Comparison of ENCODE assay signal across 8 mouse cellular contexts in the genomic region with DNA sequence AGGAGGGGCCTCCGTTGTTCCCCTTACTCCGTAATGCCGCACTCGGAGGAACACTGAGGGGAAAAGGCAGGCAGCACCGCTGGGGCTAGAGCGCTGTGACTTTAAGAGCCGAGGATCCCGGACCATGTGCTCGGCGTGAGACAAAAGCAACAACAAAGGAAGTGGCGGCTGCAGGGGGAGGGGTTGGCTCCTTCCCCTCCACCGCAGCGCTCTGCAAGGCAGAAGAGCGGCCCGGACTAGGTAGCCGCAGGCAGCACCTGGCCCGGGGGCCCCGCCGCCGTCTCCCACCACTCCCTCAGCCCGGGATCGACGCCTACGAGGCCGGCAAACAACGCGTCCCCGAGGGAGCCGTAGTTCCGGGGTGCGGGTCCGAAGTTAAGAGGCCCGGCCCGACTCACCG. TPM values are rescaled to one million over a fixed set of nuclear protein-coding genes. Genes with fewer than 3 reads are reported as not detected.
DNase-seq lines count a peak whose midpoint lies in the region; ATAC-seq and TF ChIP-seq lines count a peak whose summit lies in the region.

No protein-coding gene starts in this region.

- H3K27ac ChIP-seq in ES-Bruce4 (ENCODE audit: insufficient read depth, low read length), result peak overlapping the region; percentile 83
- H3K27ac ChIP-seq in forebrain, postnatal 0 days (ENCODE audit: low read depth, low read length), result peak overlapping the region; percentile 99
- H3K27ac ChIP-seq in lung, postnatal 0 days (ENCODE audit: low read length), result peak overlapping the region; percentile 98

- peak overlapping the region; percentile 93 for H3K9ac ChIP-seq in ES-Bruce4 (ENCODE audit: low read depth, poor library complexity, severe bottlenecking)
- peak overlapping the region; percentile 99 for H3K9ac ChIP-seq in forebrain, postnatal 0 days
- peak overlapping the region; percentile 73 for H3K9ac ChIP-seq in lung, postnatal 0 days (replicated peaks; ENCODE audit: low read depth)

- ATAC-seq in forebrain, postnatal 0 days, result peak; percentile 71
- peak; percentile 65 for ATAC-seq in lung, postnatal 0 days

- 1% methylated on average over 35 of the region's 35 CpGs for WGBS in forebrain, postnatal 0 days
- under 1% methylated on average over 31 of the region's 35 CpGs for WGBS in lung, postnatal 0 days

- H3K36me3 ChIP-seq in ES-Bruce4 (ENCODE audit: control insufficient read depth, insufficient read depth, low read length, poor library complexity, severe bottlenecking), result peaks cover 21% of the 10 kb centered on the region
- peaks cover 21% of the 10 kb centered on the region for H3K36me3 ChIP-seq in forebrain, postnatal 0 days (ENCODE audit: insufficient read depth)
- peaks cover 21% of the 10 kb centered on the region for H3K36me3 ChIP-seq in lung, postnatal 0 days (ENCODE audit: insufficient read depth, low read length)

- 0 out of 2 replicates have a peak, but pooled peaks have one; percentile 7 for TF ChIP-seq EP300 in ES-Bruce4 (IDR thresholded peaks at IDR 0.05; ENCODE audit: insufficient read depth, low read depth, low read length)
- TF ChIP-seq EP300 in lung, postnatal 0 days (IDR thresholded peaks at IDR 0.05), result no peak

- TF ChIP-seq POLR2A in ES-Bruce4 (IDR thresholded peaks at IDR 0.05; ENCODE audit: insufficient read depth, low read length), result no peak

- H3K4me2 ChIP-seq in forebrain, postnatal 0 days (ENCODE audit: low read depth), result peak overlapping the region; percentile 74
- H3K4me2 ChIP-seq in lung, postnatal 0 days (replicated peaks; ENCODE audit: low read depth, low read length), result peak overlapping the region; percentile 85

- no peaks in the 10 kb centered on the region for H3K27me3 ChIP-seq in ES-Bruce4 (ENCODE audit: control insufficient read depth, insufficient read depth, low read length, poor library complexity, severe bottlenecking)
- no peaks in the 10 kb centered on the region for H3K27me3 ChIP-seq in forebrain, postnatal 0 days (ENCODE audit: insufficient read depth, low read length)
- H3K27me3 ChIP-seq in lung, postnatal 0 days (replicated peaks; ENCODE audit: insufficient read depth, low read length), result no peaks in the 10 kb centered on the region

- H3K4me1 ChIP-seq in ES-Bruce4 (ENCODE audit: control insufficient read depth, insufficient read depth, low read length), result peaks cover 3% of the 10 kb centered on the region
- H3K4me1 ChIP-seq in forebrain, postnatal 0 days (ENCODE audit: insufficient read depth), result peaks cover 19% of the 10 kb centered on the region
- H3K4me1 ChIP-seq in lung, postnatal 0 days (ENCODE audit: insufficient read depth, low read depth, low read length), result peaks cover 19% of the 10 kb centered on the region; the same call in 1 of the 2 replicates

- H3K4me3 ChIP-seq in ES-Bruce4 (ENCODE audit: low read depth, low read length), result peak overlapping the region; percentile 97
- peak overlapping the region; percentile 99 for H3K4me3 ChIP-seq in forebrain, postnatal 0 days (ENCODE audit: low read depth, low read length)
- peak overlapping the region; percentile 90 for H3K4me3 ChIP-seq in lung, postnatal 0 days (ENCODE audit: low read depth, low read length)

- peak; percentile 67 for DNase-seq in brain, embryonic 18.5 days (ENCODE audit: low read depth, low spot score)
- peak; percentile 87 for DNase-seq in forebrain, postnatal 0 days
- DNase-seq in heart, postnatal 4 days, result peak; percentile 78
- peak; percentile 83 for DNase-seq in layer of hippocampus, adult 9-11 months
- peak; percentile 90 for DNase-seq in lung, postnatal 0 days (ENCODE audit: low spot score)
- DNase-seq in ovary, adult 18-20 months (ENCODE audit: low spot score), result peak; percentile 71
- DNase-seq in thymus, postnatal 0 days (ENCODE audit: low spot score), result peak; percentile 93

- no peaks in the 10 kb centered on the region for H3K9me3 ChIP-seq in ES-Bruce4 (replicated peaks; ENCODE audit: control insufficient read depth, insufficient read depth, low read length, poor library complexity, severe bottlenecking)
- no peaks in the 10 kb centered on the region for H3K9me3 ChIP-seq in forebrain, postnatal 0 days (ENCODE audit: low read length)
- no peaks in the 10 kb centered on the region for H3K9me3 ChIP-seq in lung, postnatal 0 days (ENCODE audit: low read length)

- no peak for TF ChIP-seq CTCF in ES-Bruce4 (IDR thresholded peaks at IDR 0.05; ENCODE audit: low read depth, low read length)
- no peak for TF ChIP-seq CTCF in forebrain, postnatal 0 days (IDR thresholded peaks at IDR 0.05; ENCODE audit: low read depth)
- TF ChIP-seq CTCF in lung, postnatal 0 days (IDR thresholded peaks at IDR 0.05), result no peak

RNA-seq across cellular contexts. Expression of gene Rnf44, which starts 6.6 kb away (rescaled TPM):
- polyA plus RNA-seq in ES-Bruce4 (2011; ENCODE audit: insufficient read depth, insufficient read length, low read depth, missing spikeins), result 153 and 171 TPM in 2 replicates
- 48.5 and 56.3 TPM in 2 replicates for total RNA-seq in forebrain, postnatal 0 days (2014; rRNA removed)
- polyA plus RNA-seq in forebrain, postnatal 0 days (2015; fragmentation: Nextera tagmentation; extraction: Ambion mirVana), result 42.0 and 50.8 TPM in 2 replicates
- total RNA-seq in heart, postnatal 4 days (2021), result 10 to 100 TPM; 60.7 to 67.0 TPM
- 52.1 and 60.0 TPM in 2 replicates for polyA plus RNA-seq in lung, postnatal 0 days (2015; fragmentation: Nextera tagmentation; extraction: Ambion mirVana)
- polyA plus RNA-seq in thymus, postnatal 0 days (2015; fragmentation: Nextera tagmentation; extraction: Ambion mirVana), result 73.0 and 83.5 TPM in 2 replicates

RNA-seq across cellular contexts. Expression of gene Cdhr2, which starts 14.2 kb away (rescaled TPM):
- polyA plus RNA-seq in ES-Bruce4 (2011; ENCODE audit: insufficient read depth, insufficient read length, low read depth, missing spikeins), result not detected in 2 replicates
- 0.76 and 0.85 TPM in 2 replicates for total RNA-seq in forebrain, postnatal 0 days (2014; rRNA removed)
- 0.24 and 0.53 TPM in 2 replicates for polyA plus RNA-seq in forebrain, postnatal 0 days (2015; fragmentation: Nextera tagmentation; extraction: Ambion mirVana)
- not detected for total RNA-seq in heart, postnatal 4 days (2021)
- not detected in 2 replicates for polyA plus RNA-seq in lung, postnatal 0 days (2015; fragmentation: Nextera tagmentation; extraction: Ambion mirVana)
- 0.14 and 0.22 TPM in 2 replicates for polyA plus RNA-seq in thymus, postnatal 0 days (2015; fragmentation: Nextera tagmentation; extraction: Ambion mirVana)

Comparison
In these comparisons a context has a peak if more than half of its experiments do, and no peak if none do; other contexts are left out.
1. Peak in every context shown above with its lines: DNase-seq, ATAC-seq, H3K4me3 ChIP-seq and H3K27ac ChIP-seq.